28 mouse cellular contexts compared by ENCODE assay signal in genomic region chr8:40152451-40152850, GRCm38 (mm10).
DNase-seq lines count a peak whose midpoint lies in the region; ATAC-seq and TF ChIP-seq lines count a peak whose summit lies in the region.
"Had no signal": no experiment of that assay in that cellular context is flagged by ENCODE, and none has a peak within 500 bp of the region (broad histone marks: within the 10 kb centered on the region; RNA-seq: fewer than 3 reads in every experiment).

No protein-coding gene starts in this region.

- no peaks in the 10 kb centered on the region for H3K4me1 ChIP-seq in hindbrain, postnatal 0 days (ENCODE audit: insufficient read depth, low read length)
- H3K4me1 ChIP-seq in hindbrain, embryonic 14.5 days (replicated peaks; ENCODE audit: control insufficient read depth, insufficient read depth, low read length) = no peaks in the 10 kb centered on the region
- peaks cover 3% of the 10 kb centered on the region; the same call in 1 of the 2 replicates for H3K4me1 ChIP-seq in midbrain, postnatal 0 days (ENCODE audit: insufficient read depth, low read length)
- no peaks in the 10 kb centered on the region for H3K4me1 ChIP-seq in midbrain, embryonic 14.5 days (ENCODE audit: control insufficient read depth, insufficient read depth, low read length)
- no peaks in the 10 kb centered on the region for H3K4me1 ChIP-seq in stomach, postnatal 0 days (replicated peaks; ENCODE audit: control insufficient read depth, insufficient read depth)
- H3K4me1 ChIP-seq: kidney, embryonic 15.5 days had no signal

- intact Hi-C loops in left cerebral cortex, postnatal 14 days (cut with DNase I) = loop anchor here (5.0 kb wide), 1 partner anchor 265 kb away; no protein-coding TSS in a partner anchor

- H3K4me3 ChIP-seq in hindbrain, postnatal 0 days (ENCODE audit: low read length) = no peak overlapping the region
- H3K4me3 ChIP-seq in hindbrain, embryonic 14.5 days (replicated peaks; ENCODE audit: low read length) = no peak overlapping the region
- H3K4me3 ChIP-seq in midbrain, postnatal 0 days (ENCODE audit: low read depth, low read length) = no peak overlapping the region
- H3K4me3 ChIP-seq in midbrain, embryonic 14.5 days (replicated peaks; ENCODE audit: low read depth, low read length) = no peak overlapping the region
- no peak overlapping the region for H3K4me3 ChIP-seq in stomach, postnatal 0 days (ENCODE audit: low read depth, low read length)
- H3K4me3 ChIP-seq: embryonic facial prominence, embryonic 13.5 days; forebrain, embryonic 10.5 days; heart, embryonic 10.5 days; heart, embryonic 15.5 days; kidney, embryonic 15.5 days; midbrain, embryonic 10.5 days; myocyte; neural tube, embryonic 12.5 days had no signal

- no peak overlapping the region for H3K9ac ChIP-seq in hindbrain, postnatal 0 days (replicated peaks; ENCODE audit: low read length)
- no peak overlapping the region for H3K9ac ChIP-seq in hindbrain, embryonic 14.5 days
- H3K9ac ChIP-seq in midbrain, postnatal 0 days (replicated peaks; ENCODE audit: low read length, poor library complexity, severe bottlenecking) = no peak overlapping the region
- no peak overlapping the region for H3K9ac ChIP-seq in midbrain, embryonic 14.5 days (replicated peaks; ENCODE audit: low read length)
- H3K9ac ChIP-seq in stomach, postnatal 0 days (ENCODE audit: low read length) = no peak overlapping the region
- H3K9ac ChIP-seq: embryonic facial prominence, embryonic 13.5 days; heart, embryonic 15.5 days; kidney, embryonic 15.5 days; liver, embryonic 14.5 days; neural tube, embryonic 12.5 days had no signal

- no peaks in the 10 kb centered on the region for H3K36me3 ChIP-seq in hindbrain, postnatal 0 days (ENCODE audit: insufficient read depth, low read length)
- H3K36me3 ChIP-seq in hindbrain, embryonic 14.5 days (replicated peaks; ENCODE audit: control insufficient read depth, insufficient read depth) = no peaks in the 10 kb centered on the region
- no peaks in the 10 kb centered on the region for H3K36me3 ChIP-seq in midbrain, postnatal 0 days (ENCODE audit: insufficient read depth, low read length)
- H3K36me3 ChIP-seq in midbrain, embryonic 14.5 days (ENCODE audit: control insufficient read depth, insufficient read depth, low read length) = no peaks in the 10 kb centered on the region
- no peaks in the 10 kb centered on the region for H3K36me3 ChIP-seq in stomach, postnatal 0 days (ENCODE audit: control insufficient read depth, insufficient read depth, low read length)
- H3K36me3 ChIP-seq: embryonic facial prominence, embryonic 13.5 days; forebrain, embryonic 10.5 days; heart, embryonic 10.5 days; heart, embryonic 15.5 days; kidney, embryonic 15.5 days; midbrain, embryonic 10.5 days; neural tube, embryonic 12.5 days had no signal

- no peaks in the 10 kb centered on the region for H3K27me3 ChIP-seq in hindbrain, postnatal 0 days (ENCODE audit: insufficient read depth, low read length)
- H3K27me3 ChIP-seq in hindbrain, embryonic 14.5 days (ENCODE audit: control insufficient read depth, insufficient read depth, low read length) = no peaks in the 10 kb centered on the region
- H3K27me3 ChIP-seq in midbrain, postnatal 0 days (ENCODE audit: insufficient read depth, low read length) = no peaks in the 10 kb centered on the region
- H3K27me3 ChIP-seq in midbrain, embryonic 14.5 days (ENCODE audit: control insufficient read depth, insufficient read depth, low read length) = no peaks in the 10 kb centered on the region
- H3K27me3 ChIP-seq in stomach, postnatal 0 days (ENCODE audit: control insufficient read depth, insufficient read depth, low read length) = no peaks in the 10 kb centered on the region
- H3K27me3 ChIP-seq: embryonic facial prominence, embryonic 13.5 days; heart, embryonic 15.5 days; kidney, embryonic 15.5 days; neural tube, embryonic 12.5 days had no signal

- H3K9me3 ChIP-seq in hindbrain, postnatal 0 days (ENCODE audit: low read length) = no peaks in the 10 kb centered on the region
- H3K9me3 ChIP-seq in hindbrain, embryonic 14.5 days (ENCODE audit: control insufficient read depth, low read length) = no peaks in the 10 kb centered on the region
- no peaks in the 10 kb centered on the region for H3K9me3 ChIP-seq in midbrain, postnatal 0 days (ENCODE audit: low read length)
- no peaks in the 10 kb centered on the region for H3K9me3 ChIP-seq in midbrain, embryonic 14.5 days (ENCODE audit: control insufficient read depth, low read length)
- no peaks in the 10 kb centered on the region for H3K9me3 ChIP-seq in stomach, postnatal 0 days (ENCODE audit: control insufficient read depth, low read length)
- H3K9me3 ChIP-seq: embryonic facial prominence, embryonic 13.5 days; forebrain, embryonic 10.5 days; heart, embryonic 10.5 days; heart, embryonic 15.5 days; kidney, embryonic 15.5 days; midbrain, embryonic 10.5 days; neural tube, embryonic 12.5 days had no signal

- TF ChIP-seq EP300 in stomach, postnatal 0 days (optimal IDR thresholded peaks at IDR 0.05) = no peak

- TF ChIP-seq CTCF in hindbrain, postnatal 0 days (IDR thresholded peaks at IDR 0.05; ENCODE audit: low read depth) = peak; percentile 26; the same call in 1 of the 2 replicates
- peak; percentile 34 for TF ChIP-seq CTCF in midbrain, postnatal 0 days (IDR thresholded peaks at IDR 0.05)
- peak; percentile 30; the same call in 1 of the 2 replicates for TF ChIP-seq CTCF in stomach, postnatal 0 days (IDR thresholded peaks at IDR 0.05; ENCODE audit: low read depth)

- 73% methylated on average over 2 of the region's 2 CpGs for WGBS in hindbrain, postnatal 0 days
- WGBS in hindbrain, embryonic 14.5 days = 71% methylated on average over 2 of the region's 2 CpGs
- WGBS in midbrain, postnatal 0 days = 68% methylated on average over 2 of the region's 2 CpGs
- WGBS in midbrain, embryonic 14.5 days = 67% methylated on average over 2 of the region's 2 CpGs
- 67% methylated on average over 2 of the region's 2 CpGs for WGBS in stomach, postnatal 0 days

- no peak for ATAC-seq in hindbrain, postnatal 0 days
- ATAC-seq in hindbrain, embryonic 14.5 days (ENCODE audit: low FRiP score) = no peak
- no peak for ATAC-seq in midbrain, postnatal 0 days (ENCODE audit: low FRiP score)
- ATAC-seq in midbrain, embryonic 14.5 days (ENCODE audit: low FRiP score, low TSS enrichment) = no peak
- no peak for ATAC-seq in stomach, postnatal 0 days (ENCODE audit: low FRiP score, low TSS enrichment)
- ATAC-seq: midbrain, embryonic 16.5 days had no signal

- H3K4me2 ChIP-seq in hindbrain, postnatal 0 days (ENCODE audit: low read depth, low read length) = no peak overlapping the region
- H3K4me2 ChIP-seq in hindbrain, embryonic 14.5 days (replicated peaks) = no peak overlapping the region
- H3K4me2 ChIP-seq in midbrain, postnatal 0 days (ENCODE audit: low read depth, low read length, poor library complexity, severe bottlenecking) = no peak overlapping the region
- H3K4me2 ChIP-seq in midbrain, embryonic 14.5 days (ENCODE audit: low read length) = no peak overlapping the region
- no peak overlapping the region for H3K4me2 ChIP-seq in stomach, postnatal 0 days (replicated peaks; ENCODE audit: low read depth)
- H3K4me2 ChIP-seq: embryonic facial prominence, embryonic 13.5 days; heart, embryonic 15.5 days; kidney, embryonic 15.5 days; neural tube, embryonic 12.5 days had no signal

- peak; percentile 19 for DNase-seq in embryo, embryonic 10.5 days (ENCODE audit: low spot score)
- DNase-seq in embryo, embryonic 9.5 days (ENCODE audit: extremely low spot score) = no peak
- no peak for DNase-seq in hindbrain, postnatal 0 days (ENCODE audit: low spot score)
- no peak for DNase-seq in hindbrain, embryonic 14.5 days (ENCODE audit: low spot score)
- no peak for DNase-seq in midbrain, postnatal 0 days (ENCODE audit: low spot score)
- DNase-seq in midbrain, embryonic 14.5 days = no peak
- DNase-seq in stomach, postnatal 0 days (ENCODE audit: low spot score) = no peak
- no peak for DNase-seq in left cerebral cortex, postnatal 14 days (ENCODE audit: low spot score in 2 of 2)
- DNase-seq: adrenal gland, postnatal 14 days; cerebellum, adult 11 months; cerebellum, adult 9-11 months; gastrocnemius, postnatal 14 days; heart, adult 11 months; kidney, adult 11 months; kidney, postnatal 36 days; layer of hippocampus, postnatal 36 days; liver; lung, adult 2 months had no signal

- H3K27ac ChIP-seq in hindbrain, postnatal 0 days = no peak overlapping the region
- no peak overlapping the region for H3K27ac ChIP-seq in hindbrain, embryonic 14.5 days
- no peak overlapping the region for H3K27ac ChIP-seq in midbrain, postnatal 0 days (ENCODE audit: low read depth, low read length)
- H3K27ac ChIP-seq in midbrain, embryonic 14.5 days (replicated peaks; ENCODE audit: low read depth, low read length) = no peak overlapping the region
- no peak overlapping the region for H3K27ac ChIP-seq in stomach, postnatal 0 days (replicated peaks)
- H3K27ac ChIP-seq: embryonic facial prominence, embryonic 13.5 days; forebrain, embryonic 10.5 days; heart, embryonic 10.5 days; heart, embryonic 15.5 days; kidney, embryonic 15.5 days; liver, embryonic 14.5 days; midbrain, embryonic 10.5 days; neural tube, embryonic 12.5 days had no signal
